Mouse (Mus musculus) macrophage (primary cell): ENCODE results near the gene Rgma. TPM values are rescaled to one million over a fixed set of nuclear protein-coding genes. Genes with fewer than 3 reads are reported as not detected.

Experiments used
- H3K27ac ChIP-seq: fragments of 350-480 bp; formaldehyde crosslinking; 2 replicates; pipeline ENCODE4 v1.9.0; 2021
- H3K36me3 ChIP-seq: fragments of 350-480 bp; formaldehyde crosslinking; 2 replicates; pipeline ENCODE4 v1.9.0; 2021; ENCODE audit errors: inconsistent target
- H3K4me3 ChIP-seq: fragments of 350-480 bp; formaldehyde crosslinking; 2 replicates; pipeline ENCODE4 v1.9.0; 2021; ENCODE audit errors: inconsistent target
- H3K79me2 ChIP-seq: fragments of 350-480 bp; formaldehyde crosslinking; 2 replicates; pipeline ENCODE4 v1.9.0; 2021; ENCODE audit errors: inconsistent target
- WGBS: methylation state at CpG from one replicate; pipeline ENCODE4 v1.1.7; 2026; ENCODE audit warnings: inconsistent platforms; ENCODE audit not compliant: missing documents; 5-methylcytosine and 5-hydroxymethylcytosine counted together
- polyA plus RNA-seq: library from polyadenylated mRNA; stranded (reverse); fragments of 250-400 nt; gene quantifications from 3 replicates; pipeline ENCODE4 v1.2.4, GENCODE M21; 2018; ENCODE audit warnings: inconsistent platforms

The Rgma gene
- polyA plus RNA-seq, 1 experiment from 2014 or later, result not detected

DNA sequence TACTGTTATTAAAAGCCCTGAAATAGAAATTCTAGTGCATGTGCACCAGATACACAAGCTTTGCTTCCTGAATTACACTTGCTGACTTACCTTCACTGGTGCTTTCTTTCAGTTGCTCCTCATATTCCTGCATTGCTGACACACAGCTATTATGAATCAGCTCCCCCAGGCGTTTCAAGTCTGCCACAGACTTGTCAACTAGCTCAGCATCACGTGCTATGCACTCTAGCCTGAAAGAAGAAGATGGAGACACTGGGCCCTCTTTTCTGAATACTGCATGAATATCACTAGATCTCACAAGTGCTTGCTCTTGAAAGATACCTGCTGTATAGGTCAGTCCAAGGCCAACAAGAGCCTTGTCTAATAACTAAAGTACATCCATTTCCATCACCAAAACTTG is 88.2 kb downstream of the Rgma start:
- 90% methylated on average over 2 of the region's 2 CpGs for WGBS
- Histone ChIP-seq H3K4me3 (no peak overlapping the region), H3K79me2 (peaks cover 4% of the 10 kb centered on the region; the same call in 1 of the 2 replicates), H3K36me3 (peaks cover 83% of the 10 kb centered on the region), H3K27ac (no peak overlapping the region)

- no peak overlapping the region for H3K27ac ChIP-seq
- H3K79me2 ChIP-seq, result no peaks in the 10 kb centered on the region
- 93% methylated on average over 3 of the region's 3 CpGs for WGBS
- H3K4me3 ChIP-seq, result no peak overlapping the region
- H3K36me3 ChIP-seq, result peaks cover 88% of the 10 kb centered on the region
Observed at GRCm38 (mm10) chr7:73467741-73468140, 92.4 kb downstream of the Rgma start.

Other genes with a start within 250 kb of the Rgma start
- gene Chd2, start 166.3 kb downstream of the Rgma start, polyA plus RNA-seq, result 11.4 to 34.5 TPM (median 15.8 TPM) in 3 replicates